Mouse (Mus musculus) left cerebral cortex, adult 2 months (tissue): ENCODE measurements around the gene Ube2g2. TPM values are rescaled to one million over a fixed set of nuclear protein-coding genes. Genes with fewer than 3 reads are reported as not detected.

Experiments used
- DNase-seq, 2 experiments: peaks; one replicate each; pipeline ENCODE4 v3.0.0; 2021 to 2022; ENCODE audit warnings: low spot score in 2 of 2, mixed read lengths in 1 of 2; ENCODE audit errors: extremely low spot score in 1 of 2
- H3K27ac ChIP-seq: fragments of 200-600 bp; 2 replicates; pipeline ENCODE4 v1.8.1; 2022
- H3K4me3 ChIP-seq: fragments of 200-600 bp; 2 replicates; pipeline ENCODE4 v1.8.1; 2022
- CTCF ChIP-seq: fragments of 200-600 bp; IDR thresholded peaks from 2 replicates; pipeline ENCODE4 v1.8.1; 2022; ENCODE audit warnings: antibody characterized with exemption, mild to moderate bottlenecking, moderate library complexity
- intact Hi-C: fragments of 180-260 bp; cut with DNase I; formaldehyde crosslinking; loops from one replicate; pipeline ENCODE4 v1.15.1; 2025
- long read RNA-seq, 2 experiments: library from polyadenylated mRNA; stranded (forward); transcript quantifications; one replicate each; pipeline ENCODE4 v2.0.0; 2021; ENCODE audit warnings: borderline mapping rate in 2 of 2
- total RNA-seq, 2 experiments: library from RNA; stranded (reverse); gene quantifications; 2 replicates each; pipeline ENCODE4 v1.2.3; 2021

The Ube2g2 gene
- total RNA-seq: 10 to 100 TPM; 47.4 to 48.0 TPM
- long read RNA-seq, experiment 1, transcript Ube2g2-204 (6 exons, 2,031 nt): major isoform, 72 of 79 reads
- long read RNA-seq, experiment 1, partial matches to known transcripts: 0 of 79 reads
- long read RNA-seq, experiment 1, other reads (novel, unspliced or antisense): 6 of 79 reads
- long read RNA-seq, experiment 2, transcript Ube2g2-204 (6 exons, 2,031 nt): major isoform, 55 of 60 reads
- long read RNA-seq, experiment 2, partial matches to known transcripts: 1 of 60 reads
- long read RNA-seq, experiment 2, other reads (novel, unspliced or antisense): 3 of 60 reads

DNA sequence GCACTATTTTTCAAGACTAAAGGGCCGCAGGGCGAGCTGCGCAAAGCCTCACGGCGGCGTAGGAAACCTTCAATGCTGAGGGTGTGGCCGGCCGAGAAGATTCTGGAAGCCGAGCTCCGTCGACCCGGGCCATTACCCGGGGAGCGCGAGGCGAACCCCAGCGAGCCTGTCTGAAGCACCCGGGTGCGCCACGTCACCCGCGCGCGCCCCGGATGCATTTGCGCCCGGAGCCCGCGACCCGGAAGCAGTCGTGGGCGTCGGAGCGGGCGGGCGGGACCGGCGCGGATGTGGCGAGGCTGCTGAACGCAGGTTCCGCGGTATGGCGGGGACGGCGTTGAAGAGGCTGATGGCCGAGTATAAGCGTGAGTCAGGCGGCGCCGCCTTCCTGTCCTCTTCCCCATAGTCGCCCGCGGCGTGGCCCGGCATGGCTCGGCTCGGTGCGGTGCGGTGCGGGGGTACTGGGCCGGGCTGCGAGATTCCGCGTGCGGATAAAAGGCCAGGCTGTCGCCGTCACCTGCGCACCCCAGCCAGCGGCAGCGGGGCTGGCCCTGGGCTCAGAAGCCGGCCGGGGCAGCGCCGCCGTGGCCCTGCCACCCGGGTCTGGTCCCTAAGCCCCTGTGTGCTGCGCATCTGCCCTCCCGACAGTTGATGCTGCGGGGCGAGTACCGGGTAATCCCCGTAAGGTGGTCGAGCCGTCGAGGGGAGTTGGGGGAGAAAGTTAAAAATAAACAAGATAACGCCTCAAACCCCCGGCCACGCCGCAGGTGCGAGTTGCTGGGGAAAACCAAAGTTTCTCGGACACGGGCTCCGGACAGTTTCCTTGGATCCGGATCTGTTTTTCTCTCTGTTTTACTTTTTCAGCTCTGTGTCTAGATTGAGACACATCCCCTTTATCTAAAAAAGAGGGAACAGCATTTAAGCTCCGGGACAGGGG is at the start of gene Ube2g2:
TSS of gene Ube2g2 (plus strand) at position 221 of the 934 bp plus-strand sequence.
- no peak for TF ChIP-seq CTCF
- intact Hi-C loops: loop anchor here (5.0 to 10.0 kb wide), 4 partner anchors 40 to 382 kb away; partner anchors contain the start of genes 1810043G02Rik, Fam207a, Pttg1ip and Trpm2
- H3K27ac ChIP-seq: peak within 1 kb of the TSS; percentile 98
- H3K4me3 ChIP-seq: peak within 1 kb of the TSS; percentile 69
- peak; percentile 92 to 97 for DNase-seq

- intact Hi-C loops: no loop called here
Measured at GRCm38 (mm10) chr10:77573162-77573561, 48.9 kb upstream of the Ube2g2 start.

DNA sequence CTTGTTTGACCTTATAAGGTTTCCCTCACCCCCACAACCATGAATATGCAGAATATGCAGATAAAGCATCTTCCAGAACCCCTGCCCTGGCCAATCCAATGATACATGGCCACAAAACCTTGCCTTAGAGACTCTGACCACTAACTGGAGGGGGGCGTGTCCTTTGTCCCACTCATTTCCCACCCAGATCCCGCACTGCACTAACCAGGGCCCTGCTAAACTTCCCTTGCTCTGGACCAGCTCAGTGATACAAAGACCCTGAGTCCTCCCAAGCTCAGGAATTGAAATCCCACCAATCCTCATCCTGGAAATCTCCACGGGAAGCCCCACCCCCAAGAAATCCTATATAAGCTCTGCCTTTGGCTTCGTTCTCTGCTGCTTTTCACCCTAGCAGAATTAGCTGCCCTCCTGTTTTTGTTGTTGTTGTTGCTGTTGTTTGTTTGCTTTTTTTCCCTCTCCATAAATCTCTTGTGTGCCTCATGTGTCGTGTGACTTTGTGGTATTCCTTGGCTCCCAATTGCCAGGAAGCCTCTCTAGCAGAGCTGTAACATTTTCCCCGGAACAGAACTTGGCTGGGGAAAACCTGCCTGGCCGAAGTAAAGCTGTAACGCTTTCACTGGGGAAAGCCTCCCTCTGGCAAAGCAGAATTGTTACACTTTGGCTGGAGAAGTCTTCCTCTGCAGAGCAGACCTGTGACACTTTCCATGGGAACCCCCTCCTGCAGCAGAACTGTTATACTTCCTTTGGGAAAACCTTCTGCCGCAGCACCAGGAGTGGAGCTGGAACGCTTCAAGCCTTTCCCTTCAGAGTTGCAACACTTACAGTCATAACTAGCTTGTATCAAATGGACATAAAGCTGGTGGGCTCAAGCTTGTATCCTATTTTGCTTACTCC is 41.8 kb upstream of the Ube2g2 start:
- intact Hi-C loops: loop anchor here (5.0 kb wide), 2 partner anchors 42 to 63 kb away; partner anchors contain the start of genes Fam207a and Ube2g2
- no peak overlapping the region for H3K4me3 ChIP-seq
- no peak for TF ChIP-seq CTCF
- DNase-seq: no peak
- no peak overlapping the region for H3K27ac ChIP-seq

More at GRCm38 (mm10) chr10:77573162-77573561, 48.9 kb upstream of the Ube2g2 start:
- DNase-seq: no peak
- TF ChIP-seq CTCF: no peak
- H3K27ac ChIP-seq: no peak overlapping the region
- H3K4me3 ChIP-seq: no peak overlapping the region

DNA sequence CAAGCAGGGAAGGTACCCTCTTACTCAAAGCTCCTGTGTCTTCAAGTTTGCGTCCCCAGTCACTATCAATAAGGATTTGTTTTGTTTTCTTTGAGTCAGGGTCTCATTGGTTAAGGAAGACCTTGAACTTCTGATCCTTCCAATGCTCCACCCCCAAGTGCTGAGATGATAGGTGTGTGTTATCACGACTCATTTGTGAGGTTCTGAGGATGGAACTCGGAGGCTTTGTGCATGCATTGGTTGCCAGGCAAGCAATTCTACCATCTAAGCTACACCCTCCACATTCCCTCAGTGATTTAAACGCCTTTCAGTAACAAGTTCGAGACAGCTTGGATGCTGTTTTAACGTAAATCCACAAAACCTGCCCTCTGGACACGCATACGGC is 41.1 kb upstream of the Ube2g2 start:
- Histone ChIP-seq H3K4me3 (peak overlapping the region; percentile 85), H3K27ac (peak overlapping the region; percentile 86)
- no peak for TF ChIP-seq CTCF
- intact Hi-C loops: loop anchor here (5.0 kb wide), 2 partner anchors 41 to 64 kb away; partner anchors contain the start of genes Fam207a and Ube2g2
- no peak for DNase-seq

DNA sequence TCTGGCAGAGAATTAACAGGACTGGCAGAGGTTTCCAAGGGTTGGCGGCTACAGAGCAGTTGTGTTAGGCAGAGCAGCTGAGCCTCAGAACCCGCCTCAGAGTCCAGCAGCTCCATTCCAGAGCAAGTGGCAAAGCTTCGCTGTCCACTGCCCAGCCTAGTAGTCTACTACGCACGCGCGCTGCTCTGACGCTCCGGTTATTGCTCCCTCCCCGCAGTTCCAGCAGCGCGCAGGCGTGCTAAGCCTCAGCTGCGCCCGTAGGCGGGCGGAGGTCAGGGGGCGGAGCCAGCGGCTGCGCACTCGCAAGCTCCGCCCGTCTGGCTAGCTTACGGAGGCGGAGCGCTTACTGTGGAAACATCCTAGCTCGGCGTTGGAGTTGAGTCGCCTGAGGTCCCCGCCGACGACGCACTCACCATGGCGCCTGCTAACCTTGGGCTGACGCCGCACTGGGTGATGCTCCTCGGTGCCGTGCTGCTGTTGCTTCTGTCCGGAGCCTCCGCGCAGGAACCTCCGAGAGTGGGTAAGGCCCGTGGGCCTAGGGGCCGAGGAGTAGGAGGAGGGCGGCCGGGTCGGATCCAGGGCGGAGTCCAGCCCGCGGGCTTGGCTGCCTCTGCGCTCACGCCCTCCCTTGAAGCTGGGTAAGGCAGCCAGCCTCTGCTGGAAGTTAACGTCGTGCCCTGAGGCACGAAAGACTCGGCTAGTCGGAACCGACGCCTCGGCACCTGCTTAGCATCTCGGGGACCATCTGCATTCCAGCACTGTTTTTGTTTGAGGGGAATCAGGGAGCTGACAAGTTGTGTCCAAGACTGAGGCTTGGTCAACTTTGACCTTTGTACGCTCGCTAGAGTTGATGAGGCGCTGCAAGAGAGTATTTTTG is 40.4 kb upstream of the Ube2g2 start, which contains the start of gene Pttg1ip:
TSS of gene Pttg1ip (plus strand) at position 313 of the 877 bp plus-strand sequence.
- peak; percentile 95 to 96 for DNase-seq
- no peak for TF ChIP-seq CTCF
- intact Hi-C loops: loop anchor here (5.0 kb wide), 2 partner anchors 41 to 64 kb away; partner anchors contain the start of genes Fam207a and Ube2g2

GRCm38 (mm10) chr10:77582285-77582618 is 39.8 kb upstream of the Ube2g2 start:
- intact Hi-C loops: loop anchor here (5.0 kb wide), 2 partner anchors 40 to 65 kb away; partner anchors contain the start of genes Fam207a and Ube2g2
- Histone ChIP-seq H3K27ac (peak overlapping the region; percentile 90), H3K4me3 (peak overlapping the region; percentile 85)
- no peak for TF ChIP-seq CTCF
- no peak for DNase-seq

More for the DNA sequence above, 40.4 kb upstream of the Ube2g2 start, which contains the start of gene Pttg1ip:
- peak within 1 kb of the TSS; percentile 85 for H3K4me3 ChIP-seq
- peak within 1 kb of the TSS; percentile 90 for H3K27ac ChIP-seq

DNA sequence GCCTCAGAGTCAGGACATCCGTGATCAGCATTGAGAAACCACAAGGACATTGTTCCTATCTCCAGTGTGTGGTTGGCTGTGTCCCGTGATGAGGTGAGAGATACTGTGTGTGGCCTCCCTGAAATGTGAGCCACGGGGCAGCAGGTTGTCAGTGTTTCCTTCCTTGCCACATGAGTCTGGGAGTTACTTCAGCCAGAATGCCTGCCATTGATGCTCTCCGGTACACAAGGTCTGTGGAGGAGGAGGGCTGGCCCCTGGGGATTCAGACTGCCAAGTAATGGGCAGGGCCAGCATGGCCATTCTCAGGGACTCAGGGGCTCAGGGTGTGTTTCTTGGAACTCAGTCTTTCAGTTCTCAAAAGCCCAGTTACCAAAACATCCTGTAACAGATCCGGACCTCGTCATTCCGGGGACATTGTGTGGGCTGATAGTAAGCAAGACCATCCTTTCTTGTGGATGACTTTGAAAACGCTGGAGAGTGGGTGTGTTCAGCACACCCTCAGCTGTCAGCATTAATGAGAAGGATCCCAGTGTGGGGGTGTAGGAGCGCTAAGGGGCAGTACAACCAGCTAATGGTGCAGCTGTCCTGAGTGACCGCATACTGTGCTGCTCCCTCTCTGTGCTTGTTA is 38.2 kb upstream of the Ube2g2 start:
- DNase-seq: no peak
- no peak for TF ChIP-seq CTCF
- H3K4me3 ChIP-seq: peak overlapping the region; percentile 24; the same call in 1 of the 2 replicates
- intact Hi-C loops: loop anchor here (5.0 kb wide), 2 partner anchors 38 to 67 kb away; partner anchors contain the start of genes Fam207a and Ube2g2
- H3K27ac ChIP-seq: no peak overlapping the region

GRCm38 (mm10) chr10:77586637-77587036 is 35.4 kb upstream of the Ube2g2 start:
- intact Hi-C loops: no loop called here
- H3K4me3 ChIP-seq: no peak overlapping the region
- peak overlapping the region; percentile 3; the same call in 1 of the 2 replicates for H3K27ac ChIP-seq
- no peak for DNase-seq
- no peak for TF ChIP-seq CTCF

- TF ChIP-seq CTCF: no peak
- H3K4me3 ChIP-seq: no peak overlapping the region
- intact Hi-C loops: no loop called here
- peak overlapping the region; percentile 37; the same call in 1 of the 2 replicates for H3K27ac ChIP-seq
- DNase-seq: no peak
Measured at GRCm38 (mm10) chr10:77587091-77587775, 34.8 kb upstream of the Ube2g2 start.
